Mouse (Mus musculus): ENCODE measurements at regions not wholly inside any gene's neighbourhood (a gene's known extent, or its start where the extent isn't known, plus 50 kb on each side); places are given as distances from the start of the nearest gene placed in this dataset.
"Not testable (repeated sequence)": the region's sequence is repeated elsewhere in the genome, so short reads cannot be mapped to it uniquely, and the experiment has no call there.

DNA sequence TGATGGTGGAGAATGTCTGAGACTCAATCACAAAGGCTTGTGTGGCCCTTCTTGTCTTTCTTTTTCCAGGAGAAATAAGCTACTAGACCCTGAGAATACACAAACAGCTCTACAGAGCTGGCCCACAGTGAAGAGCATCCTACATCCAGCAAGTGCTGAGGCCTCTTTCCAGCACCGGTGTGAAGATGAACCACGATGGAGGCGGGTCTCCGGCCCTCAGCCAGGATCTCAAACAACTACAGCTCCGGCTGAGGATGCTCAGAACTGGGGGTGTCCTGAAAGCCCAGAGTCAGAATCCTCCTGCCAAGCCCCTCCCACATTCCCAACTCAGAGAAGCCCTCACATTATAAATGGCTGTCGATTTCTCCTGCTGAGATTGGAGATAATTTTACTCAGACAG is 407.9 kb downstream of the Lrig3 start:
- DNase-seq (ENCODE audit: low spot score in 2 of 2), result peak in 1 of 2 experiments; percentile 15

DNA sequence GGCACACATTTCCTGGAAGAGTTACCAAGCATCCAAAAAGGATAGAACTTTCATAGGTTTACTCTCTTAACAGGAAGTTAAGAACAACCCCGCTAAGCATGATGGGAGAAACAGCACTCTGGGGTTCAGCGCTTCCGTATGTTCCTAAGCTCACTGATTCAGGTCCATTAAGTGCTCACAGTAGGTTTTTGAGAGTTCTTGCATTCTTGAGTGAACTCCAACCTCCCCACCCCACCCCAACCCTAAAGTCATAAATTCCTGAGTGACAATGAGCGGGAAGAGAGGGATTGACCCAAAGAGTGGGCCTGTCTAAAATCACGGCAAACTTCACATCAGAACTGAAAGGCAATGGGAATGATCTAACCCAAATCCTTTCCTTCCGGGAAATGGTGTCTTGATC is 405.9 kb downstream of the Lrig3 start:
- no peak for DNase-seq (ENCODE audit: low spot score in 2 of 2)

DNA sequence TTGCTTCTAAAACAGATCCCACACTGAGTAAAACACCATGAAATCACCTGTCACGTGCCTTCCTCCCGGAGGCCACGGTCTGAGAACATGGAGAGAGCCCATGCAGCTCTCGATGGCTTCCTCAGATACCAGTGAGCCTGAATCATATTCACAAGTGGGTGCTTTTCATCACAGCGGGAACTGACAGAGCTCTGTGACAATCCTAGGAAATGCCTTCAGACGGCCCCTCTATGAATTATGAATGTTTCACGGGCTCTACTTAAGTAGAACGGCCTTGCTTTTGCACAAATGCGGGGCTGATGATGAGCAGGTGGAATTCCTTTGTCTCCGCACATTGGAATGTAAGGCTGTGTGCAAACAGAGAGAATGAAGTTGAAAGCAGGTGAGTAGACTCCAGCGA is 383.1 kb downstream of the Lrig3 start:
- DNase-seq (ENCODE audit: low spot score in 2 of 2), result no peak

DNA sequence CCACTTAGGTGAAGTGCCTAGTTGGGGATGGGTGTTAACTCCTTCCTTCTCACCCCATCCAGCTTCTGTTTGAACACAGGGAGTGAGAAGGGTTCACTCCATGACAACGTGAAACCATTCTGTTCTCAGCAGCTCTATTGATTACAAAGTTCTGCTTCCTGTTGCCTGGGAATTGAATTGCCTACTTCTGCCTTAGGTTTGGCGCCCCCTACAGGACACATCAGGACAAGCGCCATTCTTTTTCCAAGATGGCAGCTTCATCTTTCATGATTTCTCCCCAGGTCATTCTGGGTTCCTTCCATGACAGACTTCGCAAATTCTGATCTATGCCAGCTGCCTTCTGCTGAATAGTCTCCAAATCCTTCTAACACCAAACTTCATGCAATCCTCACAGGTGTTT is 371.5 kb downstream of the Lrig3 start:
- no peak for DNase-seq (ENCODE audit: low spot score in 2 of 2)

DNA sequence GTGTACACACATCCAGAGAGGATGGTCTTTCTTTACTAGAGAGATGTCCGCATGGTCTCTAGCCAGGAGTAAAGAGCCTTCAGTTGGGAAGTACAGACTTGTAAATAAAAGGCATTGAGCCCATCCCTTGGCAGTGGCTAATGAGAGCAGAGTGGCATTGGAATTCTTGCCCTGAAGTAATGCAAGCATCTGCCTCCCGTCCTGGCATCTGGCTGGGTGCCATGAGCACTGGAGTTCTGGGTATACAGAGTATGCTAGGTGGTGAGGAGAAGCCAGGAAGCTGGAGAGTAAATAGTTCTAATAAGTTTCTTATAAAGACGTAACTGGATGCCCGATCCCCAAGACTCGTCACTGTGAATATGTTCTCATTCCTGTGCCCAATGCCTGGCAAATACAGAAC is 367.8 kb downstream of the Lrig3 start:
- no peak for DNase-seq (ENCODE audit: low spot score in 2 of 2)

DNA sequence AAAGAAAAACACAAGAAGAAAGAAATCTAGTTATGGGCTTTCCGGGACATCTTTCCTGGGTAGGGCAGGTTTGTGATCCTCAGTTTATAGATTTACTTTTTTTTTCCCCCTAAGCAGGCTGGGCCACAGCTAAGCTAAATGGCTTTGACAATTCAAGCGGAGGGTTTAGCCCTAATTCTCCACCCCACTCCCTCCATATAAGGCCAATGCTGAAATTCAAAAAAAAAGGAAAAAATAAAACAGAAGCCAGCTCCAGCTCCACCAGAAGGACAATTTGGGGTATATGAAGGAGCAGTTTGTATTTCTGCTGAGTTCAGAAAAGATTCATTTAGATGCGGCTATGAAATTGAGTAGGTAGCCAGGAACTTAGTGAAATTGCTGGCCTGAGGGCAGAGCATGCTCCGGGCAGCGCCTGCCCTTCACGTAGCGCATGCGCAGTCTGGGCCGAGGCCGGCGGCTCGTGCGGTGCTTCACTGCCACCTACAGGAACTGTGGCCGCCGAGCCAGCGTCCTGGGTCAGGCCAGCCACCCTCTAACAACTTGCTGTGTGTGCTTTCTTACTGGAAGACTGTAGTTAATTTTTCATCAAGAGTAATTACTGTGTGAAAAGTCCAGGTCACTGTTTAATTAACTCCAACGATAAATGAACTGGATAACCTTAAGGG is 364.5 kb downstream of the Lrig3 start:
- peak; percentile 88 for DNase-seq (ENCODE audit: low spot score in 2 of 2)

DNA sequence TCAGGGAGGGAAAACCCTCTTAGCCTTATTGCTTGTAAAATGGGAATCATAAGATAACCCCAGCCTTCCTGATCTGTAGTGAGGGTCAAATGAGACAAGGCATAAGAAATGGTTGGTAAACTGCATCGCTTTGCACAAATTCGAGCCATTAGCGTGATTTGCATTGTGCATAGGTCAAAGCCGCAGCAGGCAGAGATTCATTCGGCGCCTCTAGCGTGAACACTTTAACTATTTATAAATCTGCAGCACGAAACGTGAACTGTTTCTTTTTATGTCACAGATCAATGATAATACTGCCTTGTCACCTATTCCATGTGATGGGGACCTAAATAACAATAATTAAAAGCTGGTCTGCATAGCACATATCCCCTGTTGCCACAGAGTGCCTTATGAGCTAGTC is 354.9 kb downstream of the Lrig3 start:
- DNase-seq (ENCODE audit: low spot score in 2 of 2), result no peak

DNA sequence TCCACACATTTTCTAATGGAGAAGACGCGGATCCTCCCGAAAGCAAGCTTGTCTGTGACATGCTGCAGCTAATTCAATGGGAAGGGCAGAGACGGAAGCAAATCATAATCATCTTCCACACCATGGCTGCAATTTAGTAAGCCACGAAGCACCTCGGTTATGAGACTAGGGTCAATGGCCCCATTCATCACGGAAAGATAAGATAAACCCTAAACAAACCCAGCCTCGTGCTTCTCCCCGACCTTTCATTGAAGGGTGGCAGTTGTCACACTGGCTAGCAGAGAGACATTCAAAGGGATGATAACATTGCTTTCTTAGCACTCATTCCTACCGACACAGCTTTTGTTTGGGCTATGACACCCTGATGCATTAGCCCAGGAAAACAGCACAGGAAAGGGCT is 353.8 kb downstream of the Lrig3 start:
- DNase-seq (ENCODE audit: low spot score in 2 of 2), result no peak

DNA sequence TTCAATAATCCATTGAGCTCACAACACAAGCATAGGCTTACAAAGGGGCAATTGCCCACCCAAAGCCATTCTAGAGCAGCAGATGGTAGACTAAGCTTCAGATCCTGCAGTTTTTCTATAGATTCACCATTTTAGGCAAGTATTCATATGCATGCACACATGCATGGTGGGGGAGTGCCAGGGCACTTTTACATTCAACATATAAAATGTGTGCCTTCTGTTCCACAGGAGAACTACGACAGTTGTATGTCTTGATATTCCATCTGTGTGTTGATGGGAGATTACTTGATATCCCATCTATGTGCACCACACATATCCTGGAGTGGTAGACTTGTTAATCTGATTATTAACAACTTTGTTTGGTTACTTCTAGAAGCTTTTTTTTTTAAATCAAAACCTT is 334.0 kb downstream of the Lrig3 start:
- DNase-seq (ENCODE audit: low spot score in 2 of 2), result no peak

DNA sequence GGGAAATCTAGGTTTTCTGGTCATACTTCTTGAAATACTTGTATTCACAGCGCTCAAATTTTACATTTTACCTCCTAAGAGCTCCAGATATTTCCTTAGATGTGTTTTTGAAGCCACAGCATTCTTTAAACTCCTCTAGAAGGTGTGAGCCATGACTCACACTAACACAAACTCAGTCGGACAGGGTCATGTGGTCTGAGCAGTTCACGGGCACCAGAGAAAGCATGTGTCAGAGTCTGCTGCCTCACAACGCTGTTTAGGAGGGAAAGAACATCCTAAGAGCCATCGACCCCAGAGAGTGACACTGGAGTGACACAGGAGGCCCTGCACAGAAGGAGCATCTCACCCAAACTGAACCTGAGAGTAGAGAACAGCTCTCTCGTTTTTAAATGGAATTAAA is 332.2 kb downstream of the Lrig3 start:
- no peak for DNase-seq (ENCODE audit: low spot score in 2 of 2)

DNA sequence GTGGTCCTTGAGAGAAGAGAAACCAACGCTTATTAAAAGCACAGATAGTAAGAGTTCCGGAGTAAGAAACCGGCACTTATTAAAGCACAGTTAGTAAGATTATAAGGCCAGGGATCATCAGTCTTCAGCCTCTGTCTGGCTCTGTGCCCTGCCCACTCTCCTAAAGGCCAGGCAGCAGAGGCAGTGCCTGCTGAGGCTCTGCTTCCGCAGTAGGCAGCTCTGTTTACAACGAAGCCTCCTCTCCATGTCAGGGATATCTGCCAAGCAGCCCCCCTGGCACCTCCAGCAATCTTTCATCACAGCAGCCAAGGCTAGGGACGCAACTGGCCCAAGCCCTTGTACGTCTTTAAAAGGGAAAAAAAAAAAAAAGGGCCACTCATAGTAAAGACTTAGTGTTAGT is 329.9 kb downstream of the Lrig3 start:
- no peak for DNase-seq (ENCODE audit: low spot score in 2 of 2)

DNA sequence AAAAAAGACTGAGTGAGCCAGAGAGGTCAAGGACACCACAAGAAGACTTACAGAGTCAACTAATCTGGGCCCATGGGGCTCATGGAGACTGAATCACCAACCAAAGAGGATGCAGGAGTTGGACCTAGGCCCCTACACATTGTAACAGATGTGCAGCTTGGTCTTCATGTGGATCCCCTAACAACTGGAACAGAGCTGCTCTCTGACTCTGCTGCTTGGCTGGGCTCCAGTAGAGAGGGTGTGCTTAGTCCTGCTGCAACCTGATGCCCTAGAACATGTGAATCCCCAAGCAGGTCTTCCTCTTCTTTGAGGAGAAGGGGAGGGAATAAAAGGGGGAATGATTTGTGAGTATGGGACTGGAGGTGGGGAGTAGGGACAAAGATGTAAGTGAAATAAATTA is 325.8 kb downstream of the Lrig3 start:
- DNase-seq (ENCODE audit: low spot score in 2 of 2), result no peak

DNA sequence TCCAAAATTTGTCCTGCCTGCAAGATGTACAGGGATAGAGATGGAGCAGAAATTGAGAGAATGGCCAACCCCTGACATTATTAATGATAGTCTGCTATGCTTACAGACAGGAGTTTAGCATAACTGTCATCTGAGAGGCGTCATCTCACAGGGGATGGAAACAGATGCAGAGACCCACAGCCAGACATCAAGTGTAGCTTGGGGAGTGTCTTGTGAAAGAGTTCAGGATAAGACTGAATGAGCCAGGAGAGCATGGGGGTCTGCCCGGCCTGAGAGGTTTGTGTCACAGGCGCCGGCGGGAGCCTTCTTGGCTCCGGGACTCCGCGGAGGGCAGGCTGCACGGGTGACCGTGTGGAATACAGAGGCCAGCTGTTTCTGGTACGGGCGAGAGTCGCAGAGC is 319.1 kb downstream of the Lrig3 start:
- DNase-seq (ENCODE audit: low spot score in 2 of 2), result not testable (repeated sequence)

DNA sequence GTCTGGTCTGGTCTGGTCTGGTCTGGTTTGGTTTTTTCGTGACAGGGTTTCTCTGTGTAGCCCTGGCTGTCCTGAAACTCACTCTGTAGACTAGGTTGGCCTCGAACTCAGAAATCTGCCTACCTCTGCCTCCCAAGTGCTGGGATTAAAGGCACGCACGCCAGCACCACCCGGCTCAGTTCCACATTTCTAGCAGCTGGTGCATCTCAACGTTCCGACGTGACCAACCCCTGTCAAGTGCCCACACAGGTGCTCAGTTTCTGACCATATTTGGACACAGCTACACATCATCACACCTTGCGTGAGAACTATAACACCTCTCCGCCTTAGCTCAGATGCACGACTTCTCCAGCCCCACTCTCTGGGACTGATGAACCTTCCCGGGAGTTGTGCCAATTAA is 304.4 kb downstream of the Lrig3 start:
- DNase-seq (ENCODE audit: low spot score in 2 of 2), result no peak

DNA sequence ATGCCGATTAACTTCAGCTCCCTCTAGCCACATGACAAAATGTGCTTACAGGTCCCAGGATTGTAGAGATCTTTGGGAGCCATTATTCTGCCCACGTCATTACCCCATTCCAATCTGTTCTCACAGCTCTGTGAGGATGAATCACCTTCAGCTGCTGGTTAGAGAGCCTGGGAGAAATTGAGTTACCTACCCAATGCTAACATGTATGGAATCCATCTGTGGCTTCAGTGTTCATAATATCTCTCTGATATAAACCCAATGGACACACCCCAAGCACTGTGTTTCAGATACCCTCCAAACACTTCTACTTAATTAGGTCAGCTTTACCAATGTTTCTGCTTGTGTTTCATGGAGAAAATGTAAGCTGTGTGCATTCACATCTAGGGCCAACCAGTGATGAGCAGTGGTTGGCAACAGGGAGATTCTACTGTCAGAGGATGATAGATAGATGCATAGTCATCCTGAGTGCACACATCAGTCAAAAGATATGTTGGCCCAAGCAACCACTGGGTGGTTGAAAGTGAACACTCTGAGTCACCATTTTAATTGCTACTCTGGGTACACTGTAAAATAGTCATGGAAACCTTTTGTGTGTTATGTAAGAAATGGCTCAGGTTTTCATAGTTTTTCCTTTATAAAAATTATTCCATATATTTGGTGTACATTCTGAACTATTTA is 301.5 kb downstream of the Lrig3 start:
- peak in 1 of 2 experiments; percentile 7 for DNase-seq (ENCODE audit: low spot score in 2 of 2)

DNA sequence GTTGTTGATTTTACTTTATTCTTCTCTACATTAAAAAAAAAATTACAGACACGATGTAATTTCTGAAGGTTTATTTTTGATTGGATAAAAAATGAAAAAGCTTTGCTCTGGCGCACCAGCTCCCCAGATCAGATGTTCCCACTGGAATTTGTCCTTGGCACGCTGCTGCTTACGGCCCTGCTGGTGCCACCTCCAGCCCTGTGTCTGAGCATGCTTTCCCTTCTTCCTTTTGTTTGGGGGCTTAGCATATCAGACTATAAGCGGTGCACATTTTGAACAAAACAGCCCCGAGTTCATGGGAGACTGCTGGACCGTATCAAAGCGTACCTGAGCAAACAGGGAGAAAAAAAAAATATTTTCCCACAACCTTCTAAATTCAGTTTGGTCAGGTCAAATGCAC is 291.2 kb downstream of the Lrig3 start:
- no peak for DNase-seq (ENCODE audit: low spot score in 2 of 2)

DNA sequence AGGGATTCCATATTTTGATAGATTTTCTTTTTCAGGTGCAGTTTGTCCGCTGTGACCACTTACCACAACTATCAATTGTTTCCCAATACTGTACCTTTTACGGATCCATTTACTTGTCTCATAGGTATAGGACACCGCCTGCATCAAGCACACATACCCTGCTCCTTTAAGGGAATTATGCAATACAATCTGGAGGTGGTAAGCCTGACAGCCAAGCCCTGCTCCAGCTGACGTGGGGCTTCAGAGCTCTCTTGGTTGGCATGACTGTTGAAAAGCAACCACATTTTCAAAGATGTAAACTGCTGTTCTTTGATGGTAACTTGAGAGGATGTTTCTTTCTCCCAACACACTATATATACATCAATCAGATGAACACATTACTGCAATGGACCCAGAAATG is 288.2 kb downstream of the Lrig3 start:
- no peak for DNase-seq (ENCODE audit: low spot score in 2 of 2)

DNA sequence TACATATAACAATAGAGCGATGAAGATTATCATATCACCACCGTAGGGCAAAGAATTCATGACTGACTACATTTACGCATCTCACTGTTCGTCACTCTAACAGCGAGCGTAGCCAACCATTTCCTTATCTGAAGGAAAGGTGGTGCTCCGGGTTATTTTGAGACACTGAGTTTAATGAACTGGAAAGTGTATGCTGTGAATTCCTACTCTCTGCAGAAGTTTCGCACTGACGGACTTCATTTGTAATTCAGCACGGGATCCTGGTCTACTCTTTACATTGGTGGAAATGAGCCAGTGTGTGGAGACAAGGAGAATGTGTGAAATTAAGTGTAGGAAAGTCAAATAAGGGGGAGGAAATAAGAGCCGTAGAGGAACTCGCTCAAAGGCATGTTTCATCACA is 283.2 kb downstream of the Lrig3 start:
- no peak for DNase-seq (ENCODE audit: low spot score in 2 of 2)

DNA sequence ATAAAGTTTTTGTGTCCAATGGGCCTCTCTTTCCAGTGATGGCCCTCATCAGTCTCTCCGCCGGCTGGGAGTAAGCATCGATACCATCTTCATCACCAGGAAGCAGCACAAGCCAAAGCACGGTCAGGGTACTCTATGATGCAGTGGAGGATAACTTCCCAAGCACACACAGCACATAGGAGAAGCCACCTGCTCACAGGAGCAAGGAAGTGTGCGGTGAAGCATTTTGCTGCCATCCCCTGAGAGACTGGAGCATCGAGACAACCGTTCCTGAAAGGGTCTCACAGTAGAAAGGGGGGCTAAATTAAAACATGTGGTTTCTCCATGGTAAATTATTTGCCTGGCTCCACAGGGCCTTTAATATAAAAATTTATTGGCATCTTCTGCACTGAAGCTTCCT is 277.1 kb downstream of the Lrig3 start:
- DNase-seq (ENCODE audit: low spot score in 2 of 2), result no peak

DNA sequence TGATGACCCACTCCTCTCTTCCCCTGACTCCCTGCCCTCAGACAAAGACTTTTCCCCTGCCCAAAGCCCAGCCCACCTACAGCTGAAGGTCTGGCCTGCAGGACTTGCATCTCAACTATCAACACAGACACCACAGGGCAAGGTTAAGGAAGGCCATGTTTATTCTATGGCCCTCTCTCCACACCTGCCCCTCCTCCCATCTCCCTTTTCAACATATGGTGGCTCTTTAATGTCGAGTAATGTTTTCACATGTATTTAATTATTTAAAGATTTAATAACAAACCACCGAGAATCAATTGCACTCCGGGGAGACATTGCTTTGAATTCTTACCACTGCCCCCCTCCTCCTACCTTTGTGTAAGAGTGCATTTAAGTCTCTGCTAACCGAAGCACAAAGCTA is 273.6 kb downstream of the Lrig3 start:
- DNase-seq (ENCODE audit: low spot score in 2 of 2), result no peak

All from right cerebral cortex, adult 2 months (tissue).